Mouse (Mus musculus): ENCODE measurements around the gene Arhgef11.

Gene Arhgef11

GRCm38 (mm10) chr3:87661291-87661690 lies 43.9 kb downstream of the Arhgef11 start:
- no peak for DNase-seq (ENCODE audit: inconsistent ontology term)

- no peak for DNase-seq (ENCODE audit: inconsistent ontology term)
Observed at GRCm38 (mm10) chr3:87718525-87718924, 101.2 kb downstream of the Arhgef11 start.

- no peak for DNase-seq (ENCODE audit: inconsistent ontology term)
Observed at GRCm38 (mm10) chr3:87724556-87724955, 107.2 kb downstream of the Arhgef11 start.

GRCm38 (mm10) chr3:87725396-87726160 lies 108.2 kb downstream of the Arhgef11 start:
- DNase-seq (ENCODE audit: inconsistent ontology term) = no peak

- DNase-seq (ENCODE audit: inconsistent ontology term) = no peak
Observed at GRCm38 (mm10) chr3:87726191-87726590, 108.8 kb downstream of the Arhgef11 start.

- no peak for DNase-seq (ENCODE audit: inconsistent ontology term)
Observed at GRCm38 (mm10) chr3:87728696-87729095, 111.3 kb downstream of the Arhgef11 start.

- no peak for DNase-seq (ENCODE audit: inconsistent ontology term)
Observed at GRCm38 (mm10) chr3:87733098-87733497, 115.7 kb downstream of the Arhgef11 start.

GRCm38 (mm10) chr3:87733984-87734761 lies 116.8 kb downstream of the Arhgef11 start:
- DNase-seq (ENCODE audit: inconsistent ontology term) = no peak

GRCm38 (mm10) chr3:87735335-87735734 lies 118.0 kb downstream of the Arhgef11 start:
- no peak for DNase-seq (ENCODE audit: inconsistent ontology term)

- DNase-seq (ENCODE audit: inconsistent ontology term) = no peak
Observed at GRCm38 (mm10) chr3:87738906-87739305, 121.5 kb downstream of the Arhgef11 start.

- DNase-seq (ENCODE audit: inconsistent ontology term) = no peak
Observed at GRCm38 (mm10) chr3:87742013-87742412, 124.7 kb downstream of the Arhgef11 start.

GRCm38 (mm10) chr3:87742735-87743134 lies 125.4 kb downstream of the Arhgef11 start:
- no peak for DNase-seq (ENCODE audit: inconsistent ontology term)

- no peak for DNase-seq (ENCODE audit: inconsistent ontology term)
Observed at GRCm38 (mm10) chr3:87743927-87744326, 126.6 kb downstream of the Arhgef11 start.

GRCm38 (mm10) chr3:87745036-87745659 lies 127.8 kb downstream of the Arhgef11 start:
- DNase-seq (ENCODE audit: inconsistent ontology term) = no peak

- DNase-seq (ENCODE audit: inconsistent ontology term) = peak; percentile 33
Observed at GRCm38 (mm10) chr3:87748431-87748830, 131.1 kb downstream of the Arhgef11 start, which contains the start of gene Lrrc71. Gene Lrrc71, minus strand, starts transcription at chr3:87748625.

- DNase-seq (ENCODE audit: inconsistent ontology term) = peak; percentile 41
Observed at GRCm38 (mm10) chr3:87749036-87749435, 131.7 kb downstream of the Arhgef11 start.

GRCm38 (mm10) chr3:87749977-87750376 lies 132.6 kb downstream of the Arhgef11 start:
- DNase-seq (ENCODE audit: inconsistent ontology term) = no peak

- DNase-seq (ENCODE audit: inconsistent ontology term) = no peak
Observed at GRCm38 (mm10) chr3:87752567-87752966, 135.2 kb downstream of the Arhgef11 start.

- no peak for DNase-seq (ENCODE audit: inconsistent ontology term)
Observed at GRCm38 (mm10) chr3:87753829-87754228, 136.5 kb downstream of the Arhgef11 start.

GRCm38 (mm10) chr3:87755964-87756363 lies 138.6 kb downstream of the Arhgef11 start:
- DNase-seq (ENCODE audit: inconsistent ontology term) = peak; percentile 80

- no peak for DNase-seq (ENCODE audit: inconsistent ontology term)
Observed at GRCm38 (mm10) chr3:87756488-87756887, 139.1 kb downstream of the Arhgef11 start.

- DNase-seq (ENCODE audit: inconsistent ontology term) = peak; percentile 37
Observed at GRCm38 (mm10) chr3:87758641-87759040, 141.3 kb downstream of the Arhgef11 start.
